Mouse (Mus musculus) neural tube, embryonic 11.5 days (tissue): ENCODE data around the gene Alg5. TPM values are rescaled to one million over a fixed set of nuclear protein-coding genes. Genes with fewer than 3 reads are reported as not detected.
"Not testable (repeated sequence)": the region's sequence is repeated elsewhere in the genome, so short reads cannot be mapped to it uniquely, and the experiment has no call there.

Experiments used
- ATAC-seq: fragments of 200-750 bp; cut with Nextera tagmentation; 2 replicates; pipeline ENCODE4 v1.8.0; 2017; ENCODE audit warnings: moderate number of reproducible peaks, mild to moderate bottlenecking, moderate TSS enrichment, moderate library complexity; ENCODE audit not compliant: insufficient read depth, low FRiP score, low TSS enrichment
- DNase-seq: peaks from one replicate; pipeline ENCODE4 v3.0.0-alpha.2; 2015; ENCODE audit warnings: low spot score
- H3K27ac ChIP-seq: fragments of 300-500 bp; sonication (generic); 2 replicates; pipeline ENCODE4 v1.5.1; 2014; ENCODE audit warnings: low read depth, mild to moderate bottlenecking, low read length
- H3K27me3 ChIP-seq: fragments of 300-500 bp; sonication (generic); 2 replicates; pipeline ENCODE4 v1.6.1; 2014; ENCODE audit warnings: mild to moderate bottlenecking, low read length, mixed read lengths; ENCODE audit not compliant: control insufficient read depth, insufficient read depth
- H3K36me3 ChIP-seq: fragments of 300-500 bp; sonication (generic); 2 replicates; pipeline ENCODE4 v1.6.1; 2014; ENCODE audit warnings: mild to moderate bottlenecking, low read length, moderate library complexity, mixed read lengths; ENCODE audit not compliant: control insufficient read depth, insufficient read depth
- H3K4me1 ChIP-seq: fragments of 300-500 bp; sonication (generic); 2 replicates; pipeline ENCODE4 v1.6.1; 2014; ENCODE audit warnings: low read length, mixed read lengths; ENCODE audit not compliant: control insufficient read depth, insufficient read depth
- H3K4me2 ChIP-seq: fragments of 300-500 bp; sonication (generic); 2 replicates; pipeline ENCODE4 v1.6.1; 2014; ENCODE audit warnings: low read depth, mild to moderate bottlenecking, moderate library complexity
- H3K4me3 ChIP-seq: fragments of 300-500 bp; sonication (generic); 2 replicates; pipeline ENCODE4 v1.5.1; 2014; ENCODE audit warnings: low read depth, low read length
- H3K9ac ChIP-seq: fragments of 300-500 bp; sonication (generic); 2 replicates; pipeline ENCODE4 v1.6.1; 2014; ENCODE audit warnings: mild to moderate bottlenecking, low read length
- H3K9me3 ChIP-seq: fragments of 300-500 bp; sonication (generic); 2 replicates; pipeline ENCODE4 v1.6.1; 2016; ENCODE audit warnings: low read length; ENCODE audit not compliant: control insufficient read depth
- WGBS: fragments of 180-500 bp; shearing (Covaris S2); extraction: QIAGEN DNeasy Blood & Tissue Kit; methylation state at CpG from one replicate; pipeline ENCODE4 v1.1.7; 2014; 5-methylcytosine and 5-hydroxymethylcytosine counted together
- polyA plus RNA-seq: library from polyadenylated mRNA; unstranded; fragments of >200 nt; fragmentation: Nextera tagmentation; extraction: Ambion mirVana; gene quantifications from 2 replicates; pipeline ENCODE4 v1.2.1, GENCODE M21; 2014

The Alg5 gene
- 38.4 and 38.6 TPM in 2 replicates for polyA plus RNA-seq

- H3K9ac ChIP-seq = peak within 1 kb of the TSS; percentile 96
- DNase-seq = peak; percentile 91
- H3K4me1 ChIP-seq = peaks cover 5% of the 10 kb centered on the region; the same call in 1 of the 2 replicates
- H3K27ac ChIP-seq = peak within 1 kb of the TSS; percentile 98
- WGBS = under 1% methylated on average over 56 of the region's 65 CpGs
- ATAC-seq = peak; percentile 92
- no peaks in the 10 kb centered on the region for H3K9me3 ChIP-seq
- H3K36me3 ChIP-seq = peaks cover 3% of the 10 kb centered on the region
- peak within 1 kb of the TSS; percentile 70 for H3K4me3 ChIP-seq
- peak within 1 kb of the TSS; percentile 73 for H3K4me2 ChIP-seq
- H3K27me3 ChIP-seq = no peaks in the 10 kb centered on the region
These were observed at the start of gene Alg5, which contains the start of gene Exosc8 for GRCm38 (mm10) chr3:54735247-54736046. Alg5 (plus strand) TSS chr3:54735539. Exosc8 (minus strand) TSS chr3:54735393.

- DNase-seq (no peak), ATAC-seq (no peak)
- no peaks in the 10 kb centered on the region for H3K27me3 ChIP-seq
- no peaks in the 10 kb centered on the region for H3K9me3 ChIP-seq
- no peaks in the 10 kb centered on the region for H3K4me1 ChIP-seq
- H3K9ac ChIP-seq = no peak overlapping the region
- WGBS = 80% methylated on average over 2 of the region's 2 CpGs
- no peak overlapping the region for H3K4me2 ChIP-seq
- H3K27ac ChIP-seq = no peak overlapping the region
- H3K36me3 ChIP-seq = no peaks in the 10 kb centered on the region
- no peak overlapping the region for H3K4me3 ChIP-seq
These were observed 48.1 kb upstream of the Alg5 start for GRCm38 (mm10) chr3:54687245-54687644.

GRCm38 (mm10) chr3:54689091-54689490 lies 46.2 kb upstream of the Alg5 start:
- no peak overlapping the region for H3K4me3 ChIP-seq

GRCm38 (mm10) chr3:54692202-54693055 lies 42.9 kb upstream of the Alg5 start, which contains the start of gene Supt20:
Supt20 (plus strand) TSS chr3:54692807.
- peaks cover 2% of the 10 kb centered on the region; the same call in 1 of the 2 replicates for H3K36me3 ChIP-seq
- H3K4me2 ChIP-seq = peak within 1 kb of the TSS; percentile 76
- H3K27ac ChIP-seq = no peak within 1 kb of the TSS
- ATAC-seq (peak; percentile 99), DNase-seq (peak; percentile 95)
- no peaks in the 10 kb centered on the region for H3K4me1 ChIP-seq
- peak within 1 kb of the TSS; percentile 72 for H3K4me3 ChIP-seq
- 2% methylated on average over 65 of the region's 65 CpGs for WGBS
- H3K9ac ChIP-seq = peak within 1 kb of the TSS; percentile 67
- no peaks in the 10 kb centered on the region for H3K27me3 ChIP-seq
- H3K9me3 ChIP-seq = no peaks in the 10 kb centered on the region

More at GRCm38 (mm10) chr3:54689091-54689490, 46.2 kb upstream of the Alg5 start:
- 68% methylated on average over 2 of the region's 2 CpGs for WGBS
- DNase-seq = no peak
- Histone ChIP-seq H3K9ac (no peak overlapping the region), H3K27me3 (no peaks in the 10 kb centered on the region), H3K36me3 (no peaks in the 10 kb centered on the region), H3K9me3 (no peaks in the 10 kb centered on the region), H3K4me2 (no peak overlapping the region), H3K27ac (no peak overlapping the region), H3K4me1 (no peaks in the 10 kb centered on the region)
- ATAC-seq = no peak

GRCm38 (mm10) chr3:54693056-54693415 lies 42.3 kb upstream of the Alg5 start:
- ATAC-seq = no peak

GRCm38 (mm10) chr3:54699759-54700301 lies 35.5 kb upstream of the Alg5 start:
- WGBS = 94% methylated on average over 5 of the region's 5 CpGs
- DNase-seq (no peak), ATAC-seq (no peak)
- peaks cover 8% of the 10 kb centered on the region for H3K36me3 ChIP-seq
- H3K27me3 ChIP-seq = no peaks in the 10 kb centered on the region
- H3K9ac ChIP-seq = no peak overlapping the region
- H3K4me2 ChIP-seq = no peak overlapping the region
- H3K4me3 ChIP-seq = no peak overlapping the region
- H3K4me1 ChIP-seq = no peaks in the 10 kb centered on the region
- no peak overlapping the region for H3K27ac ChIP-seq
- H3K9me3 ChIP-seq = no peaks in the 10 kb centered on the region

More at GRCm38 (mm10) chr3:54693056-54693415, 42.3 kb upstream of the Alg5 start:
- H3K4me1 ChIP-seq = no peaks in the 10 kb centered on the region
- no peaks in the 10 kb centered on the region for H3K9me3 ChIP-seq
- 0% methylated on average over 8 of the region's 8 CpGs for WGBS
- peak overlapping the region; percentile 67 for H3K9ac ChIP-seq
- H3K4me2 ChIP-seq = peak overlapping the region; percentile 54
- peaks cover 2% of the 10 kb centered on the region; the same call in 1 of the 2 replicates for H3K36me3 ChIP-seq
- DNase-seq = no peak
- H3K4me3 ChIP-seq = peak overlapping the region; percentile 72
- H3K27me3 ChIP-seq = no peaks in the 10 kb centered on the region
- H3K27ac ChIP-seq = no peak overlapping the region

- H3K4me1 ChIP-seq, H3K27ac ChIP-seq, H3K27me3 ChIP-seq, H3K36me3 ChIP-seq, H3K4me3 ChIP-seq, H3K4me2 ChIP-seq, H3K9me3 ChIP-seq, DNase-seq, ATAC-seq, H3K9ac ChIP-seq: not testable (repeated sequence)
- 95% methylated on average over 8 of the region's 8 CpGs for WGBS
These were observed 31.2 kb upstream of the Alg5 start for GRCm38 (mm10) chr3:54704106-54704505.

- H3K27ac ChIP-seq = no peak overlapping the region
- 89% methylated on average over 9 of the region's 9 CpGs for WGBS
- ATAC-seq (no peak), DNase-seq (no peak)
- H3K9ac ChIP-seq = no peak overlapping the region
- H3K36me3 ChIP-seq = peaks cover 16% of the 10 kb centered on the region
- no peaks in the 10 kb centered on the region for H3K9me3 ChIP-seq
- no peak overlapping the region for H3K4me2 ChIP-seq
- no peak overlapping the region for H3K4me3 ChIP-seq
- no peaks in the 10 kb centered on the region for H3K27me3 ChIP-seq
- H3K4me1 ChIP-seq = no peaks in the 10 kb centered on the region
These were observed 26.4 kb upstream of the Alg5 start for GRCm38 (mm10) chr3:54708972-54709371.
